Mouse (Mus musculus) ES-E14 (cell line): Measurements from ENCODE around the gene Pisd.

ENCODE experiments used
- CHD2 ChIP-seq: IDR thresholded peaks from 2 replicates; pipeline ENCODE4 v1.6.1; 2014; ENCODE audit warnings: mild to moderate bottlenecking, low read depth, low read length, inconsistent platforms
- HCFC1 ChIP-seq: IDR thresholded peaks from 2 replicates; pipeline ENCODE4 v1.6.1; 2012; ENCODE audit warnings: low read length, inconsistent platforms, borderline replicate concordance; ENCODE audit not compliant: insufficient read depth
- MAFK ChIP-seq: IDR thresholded peaks from 2 replicates; pipeline ENCODE4 v1.6.1; 2014; ENCODE audit warnings: mild to moderate bottlenecking, low read depth, low read length, inconsistent platforms; ENCODE audit not compliant: insufficient read depth

DNA sequence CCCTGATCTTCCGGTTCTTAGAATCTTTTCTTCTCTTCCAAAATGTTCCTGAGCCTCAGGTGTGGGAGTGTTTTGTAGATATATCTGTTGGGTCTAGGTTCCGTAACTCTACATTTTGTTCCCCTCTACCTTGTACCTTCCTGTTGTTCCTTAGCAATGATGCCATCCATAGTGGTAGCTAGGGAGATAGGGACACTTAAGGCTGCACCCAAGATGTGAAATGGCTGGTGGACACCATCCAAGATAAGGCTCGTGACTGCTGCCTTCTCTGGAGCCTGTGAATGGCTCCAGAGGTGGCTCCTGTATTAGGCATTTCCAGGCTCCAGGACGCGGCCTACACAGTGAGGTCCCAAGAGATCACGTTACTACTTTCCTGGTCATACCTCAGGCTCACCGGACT lies 57.1 kb downstream of the Pisd start:
- no peak for TF ChIP-seq CHD2
- no peak for TF ChIP-seq HCFC1
- TF ChIP-seq MAFK: no peak
